Mouse (Mus musculus) C2C12 (cell line): ENCODE measurements around the gene Atp5l.

Source experiments
- CEBPB ChIP-seq: IDR thresholded peaks from one replicate; pipeline ENCODE4 v1.6.1; 2011; ENCODE audit warnings: low read depth, mild to moderate bottlenecking, control low read depth, moderate library complexity
- CTCF ChIP-seq: IDR thresholded peaks from one replicate; pipeline ENCODE4 v1.5.1; 2011; ENCODE audit not compliant: control insufficient read depth, insufficient read depth, insufficient read length
- FOSL1 ChIP-seq: IDR thresholded peaks from one replicate; pipeline ENCODE4 v1.8.0; 2011; ENCODE audit warnings: mild to moderate bottlenecking, low read length; ENCODE audit not compliant: poor library complexity, insufficient read depth, severe bottlenecking
- MAX ChIP-seq: IDR thresholded peaks from one replicate; pipeline ENCODE4 v1.6.1; 2011; ENCODE audit warnings: mild to moderate bottlenecking, control low read depth
- MYOG ChIP-seq: IDR thresholded peaks from one replicate; pipeline ENCODE4 v1.6.1; 2011; ENCODE audit not compliant: control insufficient read depth, insufficient read length; ENCODE audit errors: extremely low read depth
- USF1 ChIP-seq: IDR thresholded peaks from one replicate; pipeline ENCODE4 v1.6.1; 2011; ENCODE audit warnings: low read depth, mild to moderate bottlenecking, control low read depth, moderate library complexity

DNA sequence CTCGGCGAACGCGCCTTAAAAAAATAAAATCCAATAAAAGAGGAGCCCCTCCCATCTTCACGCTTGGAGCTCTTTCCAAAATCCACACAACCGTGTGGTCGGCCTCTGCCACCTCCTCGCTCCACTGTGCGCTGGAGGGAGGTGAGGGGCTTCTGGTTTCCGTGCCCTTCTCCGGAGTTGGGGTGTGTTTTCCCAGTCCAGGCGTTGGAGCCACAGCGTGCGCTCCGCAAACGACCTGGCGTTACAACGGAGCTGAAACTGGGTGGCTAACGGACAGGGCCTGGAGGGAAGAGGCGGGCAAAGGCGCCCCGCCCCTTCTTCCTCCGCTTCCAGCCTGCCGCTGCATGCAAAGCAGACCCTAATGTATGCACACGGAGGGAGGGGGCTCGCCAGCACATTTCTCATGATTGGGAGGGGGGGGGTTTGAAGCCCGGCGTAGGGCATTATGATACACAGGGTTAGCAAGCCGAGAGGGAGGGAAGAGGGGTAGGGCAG lies 38.6 kb downstream of the Atp5l start:
- TF ChIP-seq CEBPB = no peak
- no peak for TF ChIP-seq CTCF
- peak; percentile 30 for TF ChIP-seq MAX
- TF ChIP-seq USF1 = no peak
- TF ChIP-seq MYOG = no peak
- TF ChIP-seq FOSL1 = no peak
